Mouse (Mus musculus) olfactory bulb, adult 2 months (tissue): ENCODE data around the gene Alox12e. TPM values are rescaled to one million over a fixed set of nuclear protein-coding genes. Genes with fewer than 3 reads are reported as not detected.
A peak's percentile ranks its signal among the peaks of the same experiment; 100 is the strongest.

Experiments
- H3K27ac ChIP-seq: fragments of 200-500 bp; 2 replicates; pipeline ENCODE4 v1.5.1; 2012; ENCODE audit warnings: low read depth, low read length; ENCODE audit not compliant: insufficient read depth
- H3K4me1 ChIP-seq: fragments of 200-500 bp; 2 replicates; pipeline ENCODE4 v1.6.1; 2012; ENCODE audit warnings: low read length; ENCODE audit not compliant: control insufficient read depth, insufficient read depth
- H3K4me3 ChIP-seq: fragments of 200-500 bp; 2 replicates; pipeline ENCODE4 v1.5.1; 2012; ENCODE audit warnings: mild to moderate bottlenecking, low read depth, low read length, moderate library complexity; ENCODE audit not compliant: insufficient read depth
- CTCF ChIP-seq: fragments of 200-500 bp; IDR thresholded peaks from 2 replicates; pipeline ENCODE4 v1.5.1; 2012; ENCODE audit warnings: low read depth, mild to moderate bottlenecking, low read length, moderate library complexity; ENCODE audit not compliant: insufficient read depth
- POLR2A ChIP-seq: fragments of 200-500 bp; IDR thresholded peaks from 2 replicates; pipeline ENCODE4 v1.6.1; 2012; ENCODE audit warnings: mild to moderate bottlenecking, low read depth, low read length, moderate library complexity; ENCODE audit not compliant: insufficient read depth
- WGBS: fragments of 180-500 bp; shearing (Covaris S2); methylation state at CpG from one replicate; pipeline ENCODE4 v1.1.7; 2018; 5-methylcytosine and 5-hydroxymethylcytosine counted together
- polyA plus RNA-seq: library from polyadenylated mRNA; stranded (reverse); fragments of >200 nt; gene quantifications from 2 replicates; pipeline ENCODE4 v1.2.4, GENCODE M21; 2012; ENCODE audit warnings: low replicate concordance; ENCODE audit not compliant: missing spikeins, insufficient read depth, insufficient read length

Gene Alox12e
- polyA plus RNA-seq, 1 experiment = not detected

GRCm38 (mm10) chr11:70324726-70325125 is 2.3 kb upstream of the Alox12e start:
- WGBS = 91% methylated on average over 8 of the region's 8 CpGs
- Histone ChIP-seq H3K27ac (no peak overlapping the region), H3K4me1 (no peaks in the 10 kb centered on the region), H3K4me3 (no peak overlapping the region)
- no peak for TF ChIP-seq POLR2A
- no peak for TF ChIP-seq CTCF

DNA sequence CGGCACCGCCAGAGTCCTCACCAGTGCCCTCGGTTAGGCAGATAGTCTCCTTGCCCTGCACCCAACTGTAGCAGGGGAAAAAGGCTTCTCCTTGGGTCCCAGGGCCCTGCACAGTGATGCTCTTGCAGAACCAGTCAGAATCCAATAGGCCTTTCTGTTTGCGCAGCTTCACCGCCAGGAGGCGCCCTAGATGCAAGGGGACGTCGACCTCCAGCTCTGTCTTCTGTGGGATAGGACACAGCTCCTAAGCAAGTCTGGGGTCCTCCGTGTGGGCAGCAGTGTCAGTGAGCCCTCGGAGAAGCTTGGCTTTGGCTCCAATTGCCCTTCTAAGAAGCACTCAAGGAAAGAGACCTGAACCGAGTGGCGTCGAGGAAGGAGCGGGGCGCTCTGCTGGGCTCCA is 764 bp downstream of the Alox12e start:
- Histone ChIP-seq H3K4me3 (no peak overlapping the region), H3K4me1 (no peaks in the 10 kb centered on the region), H3K27ac (no peak overlapping the region)
- WGBS = 3% methylated on average over 15 of the region's 15 CpGs
- TF ChIP-seq POLR2A (no peak), CTCF (peak; percentile 58)

- H3K4me1 ChIP-seq = no peaks in the 10 kb centered on the region
- 77% methylated on average over 12 of the region's 12 CpGs for WGBS
- TF ChIP-seq POLR2A (no peak), CTCF (no peak)
- no peak overlapping the region for H3K4me3 ChIP-seq
- H3K27ac ChIP-seq = no peak overlapping the region
Measured at GRCm38 (mm10) chr11:70319614-70320013, 2.8 kb downstream of the Alox12e start.

GRCm38 (mm10) chr11:70313833-70314232 is 8.6 kb downstream of the Alox12e start:
- WGBS = 39% methylated on average over 7 of the region's 7 CpGs
- no peaks in the 10 kb centered on the region for H3K4me1 ChIP-seq
- H3K4me3 ChIP-seq = no peak overlapping the region
- TF ChIP-seq POLR2A (no peak), CTCF (no peak)
- H3K27ac ChIP-seq = no peak overlapping the region

- 13% methylated on average over 9 of the region's 9 CpGs for WGBS
- Histone ChIP-seq H3K4me1 (no peaks in the 10 kb centered on the region), H3K27ac (no peak overlapping the region), H3K4me3 (no peak overlapping the region)
- TF ChIP-seq POLR2A = no peak
- TF ChIP-seq CTCF = no peak
Measured at GRCm38 (mm10) chr11:70309341-70309740, 13.1 kb downstream of the Alox12e start.

- no peak overlapping the region for H3K4me3 ChIP-seq
- 88% methylated on average over 2 of the region's 2 CpGs for whole genome bisulfite sequencing
- H3K4me1 ChIP-seq = no peaks in the 10 kb centered on the region
- TF ChIP-seq POLR2A = no peak
- no peak for TF ChIP-seq CTCF
- H3K27ac ChIP-seq = no peak overlapping the region
Measured at GRCm38 (mm10) chr11:70308296-70308695, 14.1 kb downstream of the Alox12e start.

DNA sequence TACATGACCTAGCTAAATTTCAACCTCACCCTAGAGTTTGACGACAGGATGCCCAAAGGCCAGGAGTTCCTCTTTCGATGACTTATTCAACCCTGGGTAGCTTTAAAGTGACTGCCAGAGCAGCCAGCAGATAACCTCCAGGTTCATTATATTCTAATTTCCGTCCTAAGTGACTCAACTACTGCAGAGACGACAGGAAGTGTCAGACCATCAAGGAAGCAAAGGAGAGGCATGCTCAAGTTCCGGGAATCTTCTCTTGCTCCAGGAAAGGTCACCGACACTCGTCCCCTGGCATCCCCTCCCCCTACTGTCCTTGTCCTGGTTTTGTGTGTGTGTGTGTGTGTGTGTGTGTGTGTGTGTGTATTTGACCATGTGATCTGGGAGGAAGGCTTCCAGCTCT is 16.3 kb downstream of the Alox12e start:
- Histone ChIP-seq H3K27ac (no peak overlapping the region), H3K4me3 (no peak overlapping the region), H3K4me1 (no peaks in the 10 kb centered on the region)
- 71% methylated on average over 7 of the region's 7 CpGs for WGBS
- TF ChIP-seq POLR2A = no peak
- TF ChIP-seq CTCF = no peak

- 89% methylated on average over 4 of the region's 4 CpGs for WGBS
- no peak overlapping the region for H3K27ac ChIP-seq
Measured at GRCm38 (mm10) chr11:70302293-70302692, 20.1 kb downstream of the Alox12e start.

DNA sequence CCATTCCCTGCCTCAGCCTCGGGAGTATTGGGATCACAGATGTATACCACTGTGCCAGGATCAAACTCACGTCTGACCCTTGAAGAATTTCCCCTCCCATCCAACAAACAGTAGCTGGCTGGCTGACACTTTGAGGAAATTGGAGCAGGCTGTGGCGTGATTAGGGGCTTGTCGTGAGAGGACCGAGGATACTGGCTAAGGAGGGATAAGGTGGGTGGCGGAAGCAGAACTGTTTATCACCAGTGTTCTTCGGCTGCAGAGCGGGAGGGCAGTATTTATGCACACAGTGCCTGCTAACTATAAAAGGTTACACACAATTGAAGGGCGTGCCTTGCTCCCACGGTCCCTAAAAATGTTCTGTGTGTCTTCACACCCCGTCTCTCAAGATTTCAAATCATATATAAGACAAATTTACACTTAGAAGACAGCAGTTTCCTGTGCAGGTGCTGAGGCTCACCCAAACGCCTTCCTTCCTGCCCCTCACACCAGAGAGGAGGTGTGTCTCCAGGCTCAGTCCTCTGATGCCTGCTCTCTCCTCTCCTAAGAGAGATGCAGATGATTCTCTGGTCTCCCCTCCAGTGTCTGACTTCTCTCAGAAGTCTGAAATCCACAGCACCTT is 24.5 kb downstream of the Alox12e start:
- no peak overlapping the region for H3K4me3 ChIP-seq
- H3K27ac ChIP-seq = peak overlapping the region; percentile 21
- no peak for TF ChIP-seq POLR2A
- no peak for TF ChIP-seq CTCF
- whole genome bisulfite sequencing = 43% methylated on average over 12 of the region's 12 CpGs
- peaks cover 9% of the 10 kb centered on the region for H3K4me1 ChIP-seq

More at GRCm38 (mm10) chr11:70302293-70302692, 20.1 kb downstream of the Alox12e start:
- Histone ChIP-seq H3K4me3 (no peak overlapping the region), H3K4me1 (peaks cover 9% of the 10 kb centered on the region)
- no peak for TF ChIP-seq CTCF

- TF ChIP-seq POLR2A (no peak), CTCF (no peak)
- Histone ChIP-seq H3K4me1 (peaks cover 9% of the 10 kb centered on the region), H3K27ac (peak overlapping the region; percentile 21; the same call in 1 of the 2 replicates), H3K4me3 (no peak overlapping the region)
- WGBS = 52% methylated on average over 4 of the region's 4 CpGs
Measured at GRCm38 (mm10) chr11:70297405-70297804, 25.0 kb downstream of the Alox12e start.
